Mouse (Mus musculus): ENCODE measurements around the gene 3110040M04Rik. TPM values are rescaled to one million over a fixed set of nuclear protein-coding genes. Genes with fewer than 3 reads are reported as not detected.
"Not testable (repeated sequence)": the region's sequence is repeated elsewhere in the genome, so short reads cannot be mapped to it uniquely, and the experiment has no call there.

The 3110040M04Rik gene
- not detected for total RNA-seq (2021)
- long read RNA-seq, experiment 1: 0 reads
- long read RNA-seq, experiment 2: 0 reads

GRCm38 (mm10) chr1:151203818-151204217 is at the start of gene 3110040M04Rik:
Gene 3110040M04Rik, plus strand, starts transcription at chr1:151204121.
- intact Hi-C loops (cut with DNase I); H3K27ac ChIP-seq; DNase-seq (ENCODE audit: extremely low spot score in 1 of 2, low spot score in 2 of 2); H3K4me3 ChIP-seq: not testable (repeated sequence)

GRCm38 (mm10) chr1:151154131-151154530 is 49.8 kb upstream of the 3110040M04Rik start:
- intact Hi-C loops (cut with DNase I); DNase-seq (ENCODE audit: extremely low spot score in 1 of 2, low spot score in 2 of 2); H3K4me3 ChIP-seq; H3K27ac ChIP-seq: not testable (repeated sequence)

DNA sequence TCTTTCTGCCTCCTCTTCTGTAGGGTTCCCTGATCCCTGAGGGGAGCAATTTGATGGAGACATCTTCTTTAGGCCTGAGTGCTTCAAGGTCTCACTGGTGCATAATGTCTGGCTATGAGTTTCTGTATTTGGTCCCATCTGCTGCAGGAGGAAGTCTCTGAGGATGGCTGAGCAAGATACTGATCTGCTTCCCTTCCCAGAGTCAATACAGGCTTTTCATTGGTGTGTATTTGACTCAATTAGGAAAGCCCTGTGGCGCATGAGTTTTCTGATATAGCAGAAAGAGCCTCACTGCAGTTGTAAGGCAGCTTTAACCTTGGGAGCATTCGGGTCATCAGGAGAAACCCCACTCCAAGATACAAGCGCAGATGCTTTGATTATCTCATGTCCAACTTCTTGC is 47.8 kb upstream of the 3110040M04Rik start:
- no peak for DNase-seq (ENCODE audit: extremely low spot score in 1 of 2, low spot score in 2 of 2)
- Histone ChIP-seq H3K27ac (no peak overlapping the region), H3K4me3 (no peak overlapping the region)
- no peak for TF ChIP-seq CTCF (IDR thresholded peaks at IDR 0.05)
- intact Hi-C loops (cut with DNase I): no loop called here

DNA sequence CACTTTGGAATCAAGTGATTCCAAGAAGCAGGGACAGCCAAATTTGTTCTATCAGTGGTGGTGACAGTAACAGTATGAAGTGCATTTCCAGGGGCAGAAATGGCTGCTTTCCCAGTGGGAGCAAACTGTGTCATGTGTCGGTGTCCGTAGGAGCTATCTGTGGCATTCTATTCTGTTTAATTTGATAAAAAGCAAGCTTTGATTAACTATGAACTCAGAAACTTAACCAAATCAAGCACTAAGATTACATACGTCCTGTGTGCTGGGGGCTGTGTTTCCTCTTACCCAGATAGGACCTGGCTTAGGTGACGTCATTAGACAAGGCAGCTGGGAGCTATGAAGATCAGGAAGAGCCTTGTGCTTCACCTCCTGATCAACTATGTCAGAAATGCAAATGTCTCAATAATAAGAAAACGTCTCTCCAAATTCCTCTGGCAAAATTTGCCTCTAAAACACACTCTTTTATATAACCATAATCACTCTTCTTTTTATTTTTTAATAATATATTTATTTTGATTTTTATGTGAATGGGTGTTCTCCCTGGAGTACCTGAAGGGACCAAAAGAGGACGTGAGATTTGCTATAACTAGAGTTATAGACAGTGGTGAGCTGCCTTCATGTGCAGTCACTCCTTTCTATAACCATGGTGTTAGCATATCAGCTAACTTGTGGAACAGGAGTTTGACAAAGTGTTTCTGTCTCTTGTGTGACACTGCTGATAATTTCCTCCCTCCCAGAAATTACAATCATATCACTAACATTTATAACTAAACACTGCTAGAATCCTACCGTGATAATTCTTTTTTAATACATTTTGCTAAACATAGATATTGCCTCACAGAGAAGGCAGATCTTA is 46.9 kb upstream of the 3110040M04Rik start:
- DNase-seq (ENCODE audit: extremely low spot score in 1 of 2, low spot score in 2 of 2): no peak
- TF ChIP-seq CTCF (IDR thresholded peaks at IDR 0.05): no peak
- intact Hi-C loops (cut with DNase I): no loop called here
- H3K27ac ChIP-seq: no peak overlapping the region
- no peak overlapping the region for H3K4me3 ChIP-seq

GRCm38 (mm10) chr1:151157963-151158856 is 45.7 kb upstream of the 3110040M04Rik start:
- no peak overlapping the region for H3K27ac ChIP-seq
- no peak for DNase-seq (ENCODE audit: extremely low spot score in 1 of 2, low spot score in 2 of 2)
- H3K4me3 ChIP-seq: no peak overlapping the region
- no peak for TF ChIP-seq CTCF (IDR thresholded peaks at IDR 0.05)
- intact Hi-C loops (cut with DNase I): no loop called here

DNA sequence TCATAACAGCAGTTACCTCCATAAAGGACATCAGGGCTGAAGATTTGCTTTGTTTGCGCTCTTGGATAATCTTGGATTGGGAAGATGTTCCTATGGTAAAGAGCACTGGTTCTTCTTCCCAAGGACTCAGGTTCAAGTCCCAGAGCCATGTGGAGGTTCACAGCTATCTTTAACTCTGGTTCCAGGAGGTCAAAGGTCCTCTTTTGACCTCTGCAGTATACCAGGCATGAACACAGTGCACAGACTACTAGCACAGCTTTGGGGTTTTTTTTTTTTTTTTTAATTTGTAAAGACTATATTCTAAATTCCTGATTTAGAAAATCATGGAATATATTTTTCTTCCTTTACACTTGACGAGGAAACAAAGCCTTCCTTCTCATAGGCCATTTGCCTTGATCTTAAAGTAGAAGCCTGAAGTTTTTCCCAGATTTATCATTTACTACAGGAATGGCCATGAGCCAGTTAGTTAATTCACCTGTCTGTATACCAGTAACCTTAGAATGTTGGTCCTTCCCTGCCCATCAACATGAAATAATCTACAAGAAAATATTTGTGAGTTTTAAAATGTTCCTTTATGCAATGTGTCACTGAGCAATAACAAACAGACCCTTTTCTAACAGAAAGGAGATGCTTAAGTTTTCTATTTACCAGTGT is 44.9 kb upstream of the 3110040M04Rik start:
- Histone ChIP-seq H3K4me3 (no peak overlapping the region), H3K27ac (no peak overlapping the region)
- intact Hi-C loops (cut with DNase I): no loop called here
- DNase-seq (ENCODE audit: extremely low spot score in 1 of 2, low spot score in 2 of 2): no peak
- TF ChIP-seq CTCF (IDR thresholded peaks at IDR 0.05): no peak

- TF ChIP-seq CTCF (IDR thresholded peaks at IDR 0.05): no peak
- Histone ChIP-seq H3K4me3 (no peak overlapping the region), H3K27ac (no peak overlapping the region)
- DNase-seq (ENCODE audit: extremely low spot score in 1 of 2, low spot score in 2 of 2): no peak
- intact Hi-C loops (cut with DNase I): no loop called here
Measured at GRCm38 (mm10) chr1:151166031-151166430, 37.9 kb upstream of the 3110040M04Rik start.

- H3K4me3 ChIP-seq: no peak overlapping the region
- TF ChIP-seq CTCF (IDR thresholded peaks at IDR 0.05): no peak
- no peak overlapping the region for H3K27ac ChIP-seq
- DNase-seq (ENCODE audit: extremely low spot score in 1 of 2, low spot score in 2 of 2): no peak
- intact Hi-C loops (cut with DNase I): no loop called here
Measured at GRCm38 (mm10) chr1:151167297-151168047, 36.4 kb upstream of the 3110040M04Rik start.

DNA sequence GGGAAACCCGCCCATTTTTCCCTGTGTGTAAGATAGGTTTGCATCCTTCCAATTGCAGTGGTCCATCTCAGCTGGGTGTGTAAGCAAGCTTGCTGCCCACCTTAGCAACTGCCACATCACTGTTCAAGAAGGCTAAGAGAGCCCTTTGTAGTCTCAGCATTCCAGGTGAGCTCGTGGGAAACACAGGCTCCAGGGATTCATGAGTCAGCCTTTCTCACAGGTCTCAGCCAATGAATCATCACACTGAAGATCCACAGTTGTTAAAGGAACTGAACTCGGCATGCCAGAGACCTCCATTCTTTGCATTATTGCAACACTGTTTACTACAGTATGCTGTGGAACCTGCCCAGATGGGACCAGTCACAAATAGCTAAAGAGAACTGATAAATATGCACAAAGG is 35.3 kb upstream of the 3110040M04Rik start:
- Histone ChIP-seq H3K27ac (no peak overlapping the region), H3K4me3 (no peak overlapping the region)
- intact Hi-C loops (cut with DNase I): no loop called here
- no peak for TF ChIP-seq CTCF (IDR thresholded peaks at IDR 0.05)
- no peak for DNase-seq (ENCODE audit: extremely low spot score in 1 of 2, low spot score in 2 of 2)

- no peak overlapping the region; the same call in 1 of the 2 replicates for H3K27ac ChIP-seq
- DNase-seq (ENCODE audit: extremely low spot score in 1 of 2, low spot score in 2 of 2): no peak
- H3K4me3 ChIP-seq: no peak overlapping the region
- no peak for TF ChIP-seq CTCF (IDR thresholded peaks at IDR 0.05)
- intact Hi-C loops (cut with DNase I): no loop called here
Measured at GRCm38 (mm10) chr1:151171572-151172461, 32.1 kb upstream of the 3110040M04Rik start.

All from left cerebral cortex, adult 2 months (tissue).